Mouse (Mus musculus): Measurements from ENCODE around the gene 1700086D15Rik. TPM values are rescaled to one million over a fixed set of nuclear protein-coding genes. Genes with fewer than 3 reads are reported as not detected.

Gene 1700086D15Rik
- not detected in 2 replicates for total RNA-seq (2014; fragmentation: Nextera tagmentation)
- total RNA-seq (2017): not detected in 2 replicates

DNA sequence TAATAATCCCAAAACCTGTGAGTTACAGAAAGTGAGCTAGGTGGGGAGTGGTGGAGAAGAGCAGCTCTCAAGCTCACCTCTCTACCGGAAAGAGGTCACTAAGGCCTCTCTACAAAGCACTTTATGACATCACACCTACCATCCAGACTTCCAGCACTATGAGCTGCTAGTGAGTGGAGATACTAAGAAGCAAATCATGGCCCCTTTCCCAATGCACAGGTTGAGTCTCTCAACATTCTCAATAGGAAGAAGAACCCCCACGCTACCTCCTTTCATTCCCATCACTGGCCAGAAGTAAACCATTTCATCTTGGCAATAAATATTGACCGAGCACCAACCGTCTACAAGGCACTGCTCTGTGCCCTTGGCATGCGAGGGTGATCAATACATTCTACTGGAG is at the start of gene 1700086D15Rik:
TSS of gene 1700086D15Rik (minus strand) at position 101 of the 400 bp plus-strand sequence.
- no peak for ATAC-seq (replicated peaks; ENCODE audit: poor library complexity, severe bottlenecking)

DNA sequence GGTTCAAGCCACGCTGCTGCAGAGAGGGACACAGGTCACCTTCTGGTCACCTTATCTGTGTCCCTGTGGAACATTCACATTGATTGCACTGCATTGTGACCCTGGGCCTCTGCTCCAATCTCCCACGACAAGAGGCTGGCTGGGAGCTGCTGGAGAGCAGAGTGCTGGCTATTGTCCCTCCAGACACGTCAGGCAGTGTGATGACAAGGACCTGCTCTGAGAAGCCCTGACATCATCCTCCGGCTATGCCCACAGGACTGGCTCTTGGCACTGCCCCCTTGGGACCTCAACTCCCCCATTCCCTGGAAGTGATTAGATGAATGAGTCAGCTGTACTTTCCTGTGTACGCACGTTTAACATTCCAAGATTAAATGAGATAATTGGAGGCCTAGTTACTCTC is 49.8 kb upstream of the 1700086D15Rik start:
- ATAC-seq (replicated peaks; ENCODE audit: poor library complexity, severe bottlenecking): no peak

DNA sequence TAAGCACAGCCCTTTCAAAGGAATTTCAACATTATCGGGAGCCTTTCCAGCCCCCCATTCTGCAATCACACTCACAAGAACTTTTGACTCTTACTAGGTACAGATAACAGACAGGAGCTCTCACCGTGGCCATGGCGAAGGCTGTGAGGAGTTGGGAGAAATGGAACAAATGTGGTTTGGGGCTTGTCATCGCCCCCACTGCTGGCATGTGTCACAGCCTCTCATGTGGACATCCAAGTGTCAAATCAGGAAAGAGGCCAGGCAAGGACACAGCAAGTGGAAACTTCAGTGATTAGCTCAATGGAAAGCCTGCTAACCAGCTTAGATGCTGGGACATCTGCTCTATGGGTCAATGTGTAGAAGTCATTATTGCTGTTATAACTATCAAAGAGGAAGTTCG is 45.6 kb upstream of the 1700086D15Rik start:
- no peak for ATAC-seq (replicated peaks; ENCODE audit: poor library complexity, severe bottlenecking)

DNA sequence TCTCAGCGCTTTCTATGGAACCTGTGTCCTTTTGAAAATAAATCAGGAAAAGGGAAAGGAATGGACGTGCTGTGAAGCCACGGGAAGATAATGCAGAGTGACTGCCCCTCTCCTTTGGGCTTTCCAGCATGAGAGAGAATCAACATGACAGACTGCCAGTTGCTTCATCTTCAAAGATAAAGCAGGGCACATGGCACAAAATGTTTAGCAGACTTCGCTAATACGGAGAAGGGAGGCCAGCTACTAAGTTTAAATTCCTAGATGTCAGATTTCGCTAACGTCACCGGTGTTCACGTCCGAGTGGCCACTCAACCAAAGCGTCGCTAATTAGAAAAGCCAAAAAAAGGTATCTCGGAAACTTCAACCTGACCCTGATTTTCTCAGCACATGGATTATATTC is 45.0 kb upstream of the 1700086D15Rik start:
- ATAC-seq (replicated peaks; ENCODE audit: poor library complexity, severe bottlenecking): no peak

DNA sequence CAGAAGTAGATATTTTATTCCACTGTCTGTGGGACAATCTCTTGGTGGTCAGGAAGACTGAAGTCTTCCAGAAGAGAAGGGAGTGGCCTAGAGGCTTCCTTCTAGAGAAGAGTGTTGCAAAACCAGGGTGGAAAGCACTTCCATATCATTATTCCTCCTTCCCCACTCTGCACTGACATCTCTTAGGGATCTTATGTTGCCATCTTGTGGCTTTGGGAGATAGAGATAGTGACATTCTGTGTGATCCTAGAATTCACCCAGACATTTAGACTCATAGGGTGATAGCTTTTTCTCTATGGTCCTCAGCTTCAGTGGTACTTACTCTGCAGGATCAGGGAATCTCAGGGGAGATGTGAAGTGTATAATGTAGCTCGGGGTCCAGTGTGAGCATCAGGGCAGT is 43.3 kb upstream of the 1700086D15Rik start:
- ATAC-seq (replicated peaks; ENCODE audit: poor library complexity, severe bottlenecking): no peak

DNA sequence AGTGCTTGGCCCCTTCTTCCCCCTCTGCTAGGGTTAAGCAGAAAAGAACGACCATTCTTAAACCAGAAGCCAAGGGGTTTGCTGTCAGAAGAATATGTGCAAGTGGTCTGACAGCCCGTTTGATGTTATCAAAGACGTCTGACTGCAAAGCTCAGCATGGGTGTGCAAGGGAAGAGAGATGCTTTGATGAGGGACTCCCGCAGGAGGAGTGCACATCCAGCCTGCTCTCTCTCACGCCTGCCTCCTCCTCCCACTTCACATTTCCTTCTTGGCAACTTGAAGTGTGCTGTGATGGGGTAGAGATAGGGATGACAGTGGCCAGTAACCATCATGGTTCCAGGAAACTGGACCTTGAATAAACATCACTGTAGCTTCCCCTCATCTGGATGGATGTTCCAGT is 42.5 kb upstream of the 1700086D15Rik start:
- ATAC-seq (replicated peaks; ENCODE audit: poor library complexity, severe bottlenecking): no peak

DNA sequence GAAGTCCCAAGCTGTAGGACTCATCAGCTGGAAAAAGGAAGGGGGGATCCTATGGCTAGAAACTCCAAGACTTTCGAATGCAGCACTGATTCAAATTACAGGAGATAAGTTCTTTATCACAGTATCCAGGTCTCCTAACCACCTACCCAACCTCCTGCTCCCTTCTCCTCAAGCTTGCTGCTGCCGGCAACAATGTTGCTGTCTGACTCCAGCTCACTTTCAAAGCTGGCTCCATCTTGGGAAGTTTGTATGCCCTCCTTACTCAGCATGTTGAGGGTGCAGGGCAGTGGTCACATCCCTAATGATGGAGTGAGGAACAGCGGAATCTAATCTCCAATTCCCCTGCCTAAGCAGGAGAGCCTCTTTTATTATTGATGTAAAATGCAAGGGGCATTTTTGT is 38.3 kb upstream of the 1700086D15Rik start:
- ATAC-seq (replicated peaks; ENCODE audit: poor library complexity, severe bottlenecking): no peak

DNA sequence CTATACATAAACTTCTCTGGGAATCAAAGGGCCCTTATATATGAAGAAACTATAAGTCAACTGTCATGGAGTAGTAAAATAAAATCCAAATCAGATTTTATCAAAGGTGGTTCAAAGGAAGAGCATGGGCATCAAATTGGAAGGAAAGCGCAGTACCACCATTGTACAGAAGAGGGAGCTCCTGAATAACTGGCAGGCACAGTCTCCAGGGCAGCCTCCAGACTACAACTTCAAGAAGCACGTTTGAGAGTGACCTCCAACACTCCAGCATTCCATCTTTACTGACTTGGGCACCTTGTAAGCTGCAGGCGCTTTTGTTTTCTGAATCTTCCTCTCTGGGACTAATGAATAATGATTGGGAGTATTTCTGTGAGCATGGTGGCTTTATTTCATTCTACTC is 37.6 kb upstream of the 1700086D15Rik start:
- ATAC-seq (replicated peaks; ENCODE audit: poor library complexity, severe bottlenecking): peak; percentile 52; the same call in 1 of the 2 replicates

DNA sequence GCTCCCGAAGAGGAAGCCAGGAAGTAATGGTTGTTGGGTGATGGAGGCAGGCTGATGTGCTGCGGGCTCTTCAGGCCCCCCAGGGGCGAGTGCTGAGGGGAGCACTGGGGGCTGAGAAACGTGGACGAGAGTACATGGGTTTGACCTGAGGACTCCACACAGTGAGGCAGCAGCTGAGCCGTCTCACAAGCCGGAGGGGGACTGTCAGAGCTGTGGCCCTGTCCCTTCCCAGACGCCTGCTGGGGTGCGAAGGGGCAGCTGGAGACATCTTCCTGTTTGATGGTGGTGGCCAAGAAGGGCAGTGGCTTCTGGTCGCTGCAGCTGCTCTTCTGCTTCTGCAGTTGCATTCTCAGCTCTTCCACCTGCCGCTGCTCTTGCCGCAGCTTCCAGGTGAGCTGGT is 27.3 kb upstream of the 1700086D15Rik start:
- ATAC-seq (replicated peaks; ENCODE audit: poor library complexity, severe bottlenecking): no peak

DNA sequence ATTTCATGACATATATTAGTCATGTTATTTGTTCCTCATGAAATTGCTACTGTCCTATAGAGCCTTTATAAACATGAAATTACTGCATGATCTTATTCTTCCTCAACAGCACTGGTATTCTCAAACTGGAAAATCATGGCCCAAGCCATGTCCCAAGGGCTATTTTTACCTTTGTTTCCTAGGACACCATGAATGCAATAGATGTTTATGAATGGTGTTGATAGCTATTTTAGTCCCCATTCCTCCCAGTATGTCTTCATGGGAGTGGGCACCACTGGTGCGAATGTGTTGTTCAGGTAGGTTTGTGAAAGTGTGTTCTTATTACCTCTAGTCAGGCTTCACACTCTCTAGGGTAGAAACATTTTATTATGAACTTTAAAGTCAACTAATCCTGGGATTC is 25.4 kb upstream of the 1700086D15Rik start:
- no peak for ATAC-seq (replicated peaks; ENCODE audit: poor library complexity, severe bottlenecking)

DNA sequence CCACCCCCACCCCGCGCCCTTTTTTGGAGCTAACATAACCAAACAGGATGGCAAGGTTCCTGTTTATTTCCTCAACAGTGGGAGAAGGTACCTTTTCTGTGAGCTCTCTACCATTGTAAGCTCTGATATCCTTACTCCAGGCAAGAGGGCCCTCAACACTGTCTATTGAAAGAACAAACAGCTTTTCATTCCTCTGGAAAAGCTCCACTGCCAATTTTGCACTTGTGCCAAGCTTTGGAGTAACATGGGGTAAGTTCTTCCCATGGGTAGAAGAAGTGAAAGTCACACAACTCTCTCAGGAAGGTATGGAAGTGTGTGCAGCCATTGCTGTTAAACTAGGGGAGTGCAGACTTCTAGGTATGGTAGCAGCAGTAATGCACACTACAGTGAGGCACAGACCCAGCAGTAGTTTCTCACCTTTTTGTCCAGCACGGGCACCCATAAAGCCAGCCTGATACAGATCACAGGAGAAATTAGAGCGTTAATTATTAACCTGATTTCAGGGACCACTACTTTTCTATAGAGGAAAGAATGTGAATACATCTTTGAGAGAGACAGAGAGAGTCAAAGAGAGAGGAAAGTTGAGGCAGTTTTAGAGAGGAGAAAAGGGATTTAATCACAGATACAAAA is 10.5 kb upstream of the 1700086D15Rik start:
- no peak for ATAC-seq (replicated peaks; ENCODE audit: poor library complexity, severe bottlenecking)

DNA sequence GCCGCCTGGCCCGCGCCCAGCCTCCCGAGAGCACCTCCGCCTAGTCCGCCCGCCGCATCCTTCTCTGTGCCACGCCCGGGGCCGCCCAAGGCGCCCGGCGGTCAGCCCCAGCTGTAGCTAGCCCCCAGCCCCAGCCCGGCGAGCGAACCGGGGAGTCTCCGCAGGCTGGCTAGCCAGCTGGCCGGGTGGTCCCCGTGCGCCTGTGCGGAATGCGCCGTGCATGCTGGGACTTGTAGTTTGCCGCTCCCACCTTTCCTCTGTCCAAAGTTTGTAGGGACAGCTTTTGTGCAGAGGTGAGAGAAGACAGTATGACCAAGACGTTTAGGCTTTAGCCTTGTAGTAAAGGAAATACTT is 3.1 kb upstream of the 1700086D15Rik start, which contains the start of gene Arhgap44:
TSS of gene Arhgap44 (minus strand) at position 195 of the 354 bp plus-strand sequence.
- ATAC-seq (replicated peaks; ENCODE audit: poor library complexity, severe bottlenecking): no peak

DNA sequence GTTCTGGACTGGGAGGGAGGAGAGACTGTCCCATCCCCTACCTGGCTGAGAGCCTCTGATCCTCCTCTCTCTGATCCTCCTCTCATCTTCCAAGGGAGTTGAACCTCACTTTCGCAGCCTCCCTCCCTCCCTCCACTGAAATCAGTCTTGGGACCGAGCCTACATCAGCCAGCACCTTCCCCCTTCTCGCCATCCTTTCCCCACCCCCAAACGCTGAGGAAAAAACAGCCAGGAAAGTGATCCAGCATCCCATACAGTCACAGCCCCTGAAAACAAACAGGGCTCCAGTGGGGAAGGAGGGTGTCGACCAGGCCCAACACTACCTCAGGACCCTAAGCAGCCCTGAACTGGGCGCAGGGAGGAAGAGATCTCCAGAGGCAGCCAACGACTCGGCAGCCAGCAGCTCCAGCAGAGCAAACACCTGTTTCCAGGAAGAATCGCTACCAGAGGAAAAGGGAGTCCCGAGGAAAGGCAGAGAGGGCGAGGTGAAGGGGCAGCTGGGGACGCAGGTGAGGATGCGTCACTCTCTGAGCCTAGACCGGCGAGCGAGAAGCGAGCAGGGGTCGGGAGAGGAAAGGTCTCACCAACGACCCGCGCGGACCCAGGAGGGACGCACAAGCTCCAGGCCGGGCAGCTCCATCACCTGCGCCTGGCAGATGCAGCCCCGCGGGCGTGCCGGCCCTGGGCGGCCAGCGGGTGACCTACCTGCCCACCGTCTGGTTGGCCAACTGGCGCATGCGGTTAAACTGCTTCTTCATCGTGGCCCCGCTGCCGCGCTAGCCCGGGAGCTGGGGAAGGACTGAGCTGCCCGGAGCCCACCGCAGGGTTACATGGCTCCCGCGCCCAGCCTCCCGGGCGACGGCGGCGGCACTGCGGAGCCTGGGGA is 2.4 kb upstream of the 1700086D15Rik start:
- no peak for ATAC-seq (replicated peaks; ENCODE audit: poor library complexity, severe bottlenecking)

DNA sequence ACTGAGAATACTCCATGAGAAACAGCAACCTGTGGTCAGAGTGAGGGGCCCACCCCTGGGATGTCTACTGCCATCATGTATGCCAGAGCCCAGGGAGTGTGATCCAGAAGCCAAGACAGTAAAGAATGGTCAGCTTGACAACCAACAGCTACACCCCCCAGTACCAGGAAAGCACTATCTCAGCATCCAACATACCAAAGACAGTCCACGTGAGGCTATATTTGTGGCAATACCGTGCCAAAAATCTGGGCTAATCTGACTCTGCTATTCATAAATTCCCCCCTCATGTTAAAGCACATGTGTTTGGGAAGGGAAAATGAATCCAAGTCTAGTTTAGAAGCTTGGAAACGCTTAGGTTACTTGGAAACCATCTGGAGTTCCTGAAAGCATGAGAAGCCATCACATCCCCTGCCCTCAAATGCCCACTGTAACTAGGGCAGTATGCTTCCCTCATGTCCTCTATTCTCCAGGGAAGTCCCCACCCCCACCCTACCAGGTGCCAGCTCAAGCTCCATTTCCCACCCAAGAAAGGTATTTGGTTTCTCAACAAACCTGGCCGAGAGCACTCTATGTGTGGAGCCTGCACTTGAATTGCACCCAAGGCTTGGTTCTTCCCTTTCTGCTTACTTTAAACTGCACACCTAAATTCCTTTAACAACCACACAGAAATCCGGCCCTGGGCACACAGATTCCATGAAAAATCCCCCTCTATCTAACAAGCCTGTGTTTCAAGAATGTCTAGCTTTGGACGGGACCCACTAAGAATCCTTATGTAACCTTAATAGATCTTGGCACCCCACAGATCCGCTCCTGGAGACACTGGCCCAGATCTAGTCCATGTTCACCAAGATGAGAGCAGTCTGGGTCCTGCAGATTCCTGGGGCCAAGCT is 1.5 kb upstream of the 1700086D15Rik start:
- ATAC-seq (replicated peaks; ENCODE audit: poor library complexity, severe bottlenecking): no peak

DNA sequence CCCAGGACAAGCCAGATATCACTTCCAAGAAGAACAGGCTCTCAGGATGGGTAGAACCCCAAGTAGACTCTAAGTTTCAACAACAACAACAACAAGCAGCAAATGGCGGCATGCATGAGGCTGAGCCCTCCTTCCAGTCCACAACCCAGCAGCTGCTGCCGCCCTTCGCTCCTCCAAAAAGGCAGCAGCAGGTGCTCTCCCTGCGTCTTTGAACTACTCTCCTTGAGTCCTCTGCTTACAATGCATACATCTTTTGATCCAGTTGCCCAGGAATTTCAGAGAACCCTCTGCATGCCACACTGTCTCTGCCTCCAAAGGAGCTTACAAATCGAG is 1.1 kb downstream of the 1700086D15Rik start:
- ATAC-seq (replicated peaks; ENCODE audit: poor library complexity, severe bottlenecking): no peak

DNA sequence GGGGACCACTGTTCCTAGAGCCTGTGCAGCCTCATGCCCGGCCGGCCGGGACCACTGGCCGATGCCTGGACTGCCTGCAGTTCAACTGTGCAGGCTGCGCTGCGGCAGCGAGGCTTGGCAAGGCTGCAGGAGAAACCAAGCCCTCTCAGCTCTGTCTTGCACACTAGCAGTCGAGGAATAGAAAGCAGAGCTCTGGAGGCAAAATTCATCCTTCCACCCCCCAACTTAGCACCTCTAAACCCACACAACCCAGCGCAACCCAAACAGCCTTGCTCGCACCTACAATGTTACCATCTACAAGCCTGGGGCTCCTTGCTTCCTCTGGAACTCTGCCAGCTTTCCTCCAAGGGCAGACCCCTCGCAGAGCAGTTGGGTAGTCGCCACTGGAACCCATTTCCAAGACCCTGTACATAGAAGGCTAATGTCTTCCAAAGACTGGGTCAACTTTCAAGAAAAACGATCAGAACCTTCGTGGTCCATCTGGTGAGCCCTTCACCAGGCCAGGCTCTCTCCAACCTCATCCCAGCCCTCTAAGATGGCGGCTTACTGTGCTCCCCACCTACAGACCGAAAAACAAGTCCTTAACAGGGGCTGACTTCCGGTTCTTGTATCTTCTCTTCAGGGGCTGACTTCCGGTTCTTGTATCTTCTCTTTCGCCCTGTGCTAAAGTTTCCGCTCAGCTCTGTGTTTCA is 1.6 kb downstream of the 1700086D15Rik start:
- no peak for ATAC-seq (replicated peaks; ENCODE audit: poor library complexity, severe bottlenecking)

DNA sequence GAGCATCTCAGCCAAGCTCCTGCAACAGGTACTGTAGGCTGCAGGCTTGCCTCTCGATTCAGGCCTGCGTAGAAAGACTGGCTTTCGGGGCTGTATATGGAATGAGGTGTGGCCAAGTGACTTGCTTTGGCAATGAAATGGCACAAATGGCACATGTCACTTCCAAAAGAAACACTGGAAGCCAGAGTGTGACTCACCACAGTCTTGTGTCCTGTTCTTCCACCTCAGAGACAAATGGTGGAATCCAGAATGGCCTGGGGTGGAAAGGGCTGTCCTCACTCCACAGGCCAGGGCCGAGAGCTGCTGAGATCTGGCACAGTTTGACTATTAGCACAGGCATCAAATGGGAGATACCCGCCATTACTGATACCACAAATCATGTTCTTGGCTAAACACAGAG is 6.7 kb downstream of the 1700086D15Rik start:
- no peak for ATAC-seq (replicated peaks; ENCODE audit: poor library complexity, severe bottlenecking)

DNA sequence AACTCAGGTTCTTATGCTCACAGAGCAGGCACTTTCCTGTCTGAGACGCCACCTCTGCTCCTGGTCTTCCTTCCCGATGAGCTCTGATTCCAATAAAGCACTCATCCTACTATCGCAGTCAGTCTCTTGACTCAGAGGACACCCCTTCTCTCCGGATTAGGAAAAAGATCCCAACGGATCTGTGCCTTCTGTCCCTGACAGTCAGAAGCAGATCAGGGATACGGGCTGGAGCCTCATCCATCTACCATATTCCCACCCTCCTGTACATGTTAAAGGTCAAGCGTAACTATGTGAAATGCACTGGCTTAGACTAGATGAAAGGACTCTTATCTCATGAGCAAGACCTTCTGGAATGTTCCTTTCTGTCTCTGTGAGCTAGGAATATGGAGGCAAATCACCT is 11.2 kb downstream of the 1700086D15Rik start:
- ATAC-seq (replicated peaks; ENCODE audit: poor library complexity, severe bottlenecking): no peak

DNA sequence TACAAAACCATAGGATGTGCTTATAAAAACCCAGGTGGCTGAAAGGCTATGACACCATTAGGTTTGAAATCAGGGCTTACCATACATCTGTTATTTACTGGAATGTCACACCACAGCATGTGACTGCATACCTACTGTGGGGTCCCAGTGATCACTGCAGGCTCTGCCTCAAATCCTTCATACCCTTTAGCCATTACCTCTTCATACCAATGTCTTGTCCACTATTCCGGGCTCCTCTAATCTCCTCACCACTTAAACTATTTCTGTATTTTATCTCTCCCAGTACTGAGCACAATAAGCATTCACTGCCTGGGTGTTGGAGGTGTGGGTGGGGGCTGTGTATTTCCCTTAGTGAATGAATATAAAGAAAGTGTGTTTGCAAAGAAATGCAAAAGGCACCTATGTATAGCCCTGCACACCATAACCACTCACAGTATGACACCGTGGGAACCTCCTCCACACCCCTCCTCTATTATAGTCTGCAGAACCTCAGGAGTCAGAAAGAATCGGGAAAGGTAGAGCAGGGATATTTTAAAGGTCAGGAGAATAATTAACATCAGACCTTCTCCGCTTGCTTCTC is 16.8 kb downstream of the 1700086D15Rik start:
- no peak for ATAC-seq (replicated peaks; ENCODE audit: poor library complexity, severe bottlenecking)

DNA sequence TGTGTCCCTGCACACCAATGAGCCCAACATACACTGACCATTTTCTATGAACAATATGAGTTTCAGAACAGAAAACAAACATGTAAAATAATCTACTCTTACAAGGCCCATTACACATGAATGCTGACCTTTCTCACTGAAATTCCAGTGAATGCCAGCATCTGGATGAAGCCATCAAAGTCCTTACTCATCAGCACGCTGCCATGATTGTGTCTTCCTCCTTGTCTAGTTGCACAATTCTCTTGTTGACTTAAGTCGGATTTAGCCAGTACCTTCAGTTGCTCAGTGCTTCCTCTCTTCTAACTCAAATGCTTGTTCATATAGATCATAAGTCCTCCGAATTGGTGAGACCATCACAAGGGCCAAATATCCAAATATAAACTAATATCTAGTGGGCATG is 20.7 kb downstream of the 1700086D15Rik start:
- no peak for ATAC-seq (replicated peaks; ENCODE audit: poor library complexity, severe bottlenecking)
